Mouse (Mus musculus) limb, embryonic 11.5 days (tissue): ENCODE data around the gene Ptgis. TPM values are rescaled to one million over a fixed set of nuclear protein-coding genes. Genes with fewer than 3 reads are reported as not detected.

Experiments
- ATAC-seq: fragments of 200-750 bp; cut with Nextera tagmentation; 2 replicates; pipeline ENCODE4 v1.8.0; 2017; ENCODE audit warnings: low read depth; ENCODE audit not compliant: insufficient number of reproducible peaks, low FRiP score, low TSS enrichment
- DNase-seq: peaks from one replicate; pipeline ENCODE4 v3.0.0-alpha.2; 2015; ENCODE audit warnings: low spot score
- H3K27ac ChIP-seq: fragments of 300-500 bp; sonication (generic); replicated peaks from 2 replicates; pipeline ENCODE4 v1.5.1; 2014; ENCODE audit warnings: low read depth, mild to moderate bottlenecking, low read length
- H3K27me3 ChIP-seq: fragments of 300-500 bp; sonication (generic); 2 replicates; pipeline ENCODE4 v1.6.1; 2014; ENCODE audit warnings: mild to moderate bottlenecking, low read length, mixed read lengths; ENCODE audit not compliant: control insufficient read depth, insufficient read depth
- H3K36me3 ChIP-seq: fragments of 300-500 bp; sonication (generic); 2 replicates; pipeline ENCODE4 v1.6.1; 2014; ENCODE audit warnings: mild to moderate bottlenecking, low read length, moderate library complexity, mixed read lengths; ENCODE audit not compliant: control insufficient read depth, insufficient read depth
- H3K4me1 ChIP-seq: fragments of 300-500 bp; sonication (generic); 2 replicates; pipeline ENCODE4 v1.6.1; 2014; ENCODE audit warnings: low read length, mixed read lengths; ENCODE audit not compliant: control insufficient read depth, insufficient read depth
- H3K4me2 ChIP-seq: fragments of 300-500 bp; sonication (generic); 2 replicates; pipeline ENCODE4 v1.6.1; 2014; ENCODE audit warnings: low read depth, mild to moderate bottlenecking, moderate library complexity; ENCODE audit not compliant: severe bottlenecking
- H3K4me3 ChIP-seq: fragments of 300-500 bp; sonication (generic); 2 replicates; pipeline ENCODE4 v1.5.1; 2014; ENCODE audit warnings: low read depth, low read length
- H3K9ac ChIP-seq: fragments of 300-500 bp; sonication (generic); 2 replicates; pipeline ENCODE4 v1.6.1; 2014; ENCODE audit warnings: mild to moderate bottlenecking, low read length
- H3K9me3 ChIP-seq: fragments of 300-500 bp; sonication (generic); 2 replicates; pipeline ENCODE4 v1.6.1; 2016; ENCODE audit warnings: low read length; ENCODE audit not compliant: control insufficient read depth
- WGBS: fragments of 180-500 bp; shearing (Covaris S2); extraction: QIAGEN DNeasy Blood & Tissue Kit; methylation state at CpG from one replicate; pipeline ENCODE4 v1.1.7; 2014; 5-methylcytosine and 5-hydroxymethylcytosine counted together
- polyA plus RNA-seq: library from polyadenylated mRNA; unstranded; fragments of >200 nt; fragmentation: Nextera tagmentation; extraction: Ambion mirVana; gene quantifications from 2 replicates; pipeline ENCODE4 v1.2.1, GENCODE M21; 2014

Ptgis gene
- polyA plus RNA-seq, 1 experiment from 2014 or later = 19.6 TPM

DNA sequence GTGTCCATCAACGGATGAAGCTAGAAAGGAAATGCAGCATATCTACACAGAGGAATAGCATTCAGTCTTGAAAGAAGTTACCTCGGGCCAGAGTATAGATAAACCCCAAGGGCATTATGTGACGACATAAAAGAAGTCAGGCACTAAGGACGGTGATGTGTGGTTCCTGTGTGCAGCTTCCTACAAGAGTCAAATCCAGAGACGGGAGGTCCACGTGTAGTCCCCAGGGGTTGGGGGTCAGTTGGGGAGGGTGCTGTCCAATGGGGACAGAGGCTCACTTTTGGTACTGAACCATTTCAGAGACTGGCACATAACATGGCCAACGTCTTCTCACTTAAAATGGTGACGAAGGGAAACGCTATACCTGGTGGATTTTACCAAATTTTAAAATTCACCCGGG is 61.1 kb downstream of the Ptgis start:
- Histone ChIP-seq H3K4me2 (no peak overlapping the region), H3K27ac (no peak overlapping the region), H3K9ac (no peak overlapping the region), H3K27me3 (no peaks in the 10 kb centered on the region), H3K36me3 (no peaks in the 10 kb centered on the region), H3K4me1 (no peaks in the 10 kb centered on the region), H3K9me3 (no peaks in the 10 kb centered on the region), H3K4me3 (no peak overlapping the region)
- 88% methylated on average over 10 of the region's 10 CpGs for WGBS
- DNase-seq (no peak), ATAC-seq (no peak)

DNA sequence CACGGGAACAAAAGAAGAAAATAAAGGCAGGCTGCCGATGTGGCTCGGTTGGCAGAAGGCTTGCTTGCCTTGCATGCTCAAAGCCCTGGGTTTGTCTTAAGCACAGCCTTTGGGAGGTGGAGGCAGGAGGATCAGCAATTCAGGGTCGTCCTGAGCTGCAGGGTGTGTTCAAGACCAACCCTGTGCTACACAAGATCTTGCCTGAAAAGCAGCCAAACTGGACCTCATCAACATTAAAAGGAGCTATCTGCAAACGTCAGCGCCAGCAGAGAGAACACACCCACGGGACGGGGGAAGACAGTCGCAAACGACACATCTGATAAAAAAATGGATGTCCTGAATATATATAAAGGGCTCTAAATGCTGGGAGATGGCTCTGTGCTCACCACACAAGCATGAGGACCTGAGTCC is 63.2 kb downstream of the Ptgis start:
- Histone ChIP-seq H3K9me3 (no peaks in the 10 kb centered on the region), H3K9ac (no peak overlapping the region), H3K27me3 (no peaks in the 10 kb centered on the region), H3K4me2 (no peak overlapping the region), H3K27ac (no peak overlapping the region), H3K36me3 (no peaks in the 10 kb centered on the region), H3K4me1 (no peaks in the 10 kb centered on the region), H3K4me3 (no peak overlapping the region)
- WGBS = 74% methylated on average over 10 of the region's 10 CpGs
- no peak for ATAC-seq
- no peak for DNase-seq

DNA sequence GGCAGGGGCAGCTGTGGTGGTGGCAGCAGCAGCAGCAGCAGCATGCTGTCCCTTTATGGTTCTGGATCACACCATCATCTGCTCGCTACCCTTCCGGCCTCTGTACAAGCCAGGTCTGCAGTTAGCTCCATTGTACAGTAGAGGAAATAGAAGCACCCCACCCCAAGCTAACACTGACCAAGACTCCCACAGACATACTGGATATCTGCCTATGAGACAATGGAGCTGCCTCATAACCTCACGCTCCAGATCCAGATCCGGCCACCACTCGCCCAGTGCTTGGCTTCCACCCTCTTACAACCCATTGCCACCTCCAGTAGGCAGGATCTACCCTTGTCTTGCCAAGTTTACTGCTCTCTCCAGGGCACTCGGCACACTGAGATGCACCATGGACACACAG is 65.1 kb downstream of the Ptgis start:
- Histone ChIP-seq H3K27me3 (no peaks in the 10 kb centered on the region), H3K36me3 (no peaks in the 10 kb centered on the region), H3K4me1 (no peaks in the 10 kb centered on the region), H3K4me2 (no peak overlapping the region), H3K27ac (no peak overlapping the region), H3K4me3 (no peak overlapping the region), H3K9me3 (no peaks in the 10 kb centered on the region), H3K9ac (no peak overlapping the region)
- DNase-seq (no peak), ATAC-seq (no peak)
- 86% methylated on average over 6 of the region's 6 CpGs for WGBS

DNA sequence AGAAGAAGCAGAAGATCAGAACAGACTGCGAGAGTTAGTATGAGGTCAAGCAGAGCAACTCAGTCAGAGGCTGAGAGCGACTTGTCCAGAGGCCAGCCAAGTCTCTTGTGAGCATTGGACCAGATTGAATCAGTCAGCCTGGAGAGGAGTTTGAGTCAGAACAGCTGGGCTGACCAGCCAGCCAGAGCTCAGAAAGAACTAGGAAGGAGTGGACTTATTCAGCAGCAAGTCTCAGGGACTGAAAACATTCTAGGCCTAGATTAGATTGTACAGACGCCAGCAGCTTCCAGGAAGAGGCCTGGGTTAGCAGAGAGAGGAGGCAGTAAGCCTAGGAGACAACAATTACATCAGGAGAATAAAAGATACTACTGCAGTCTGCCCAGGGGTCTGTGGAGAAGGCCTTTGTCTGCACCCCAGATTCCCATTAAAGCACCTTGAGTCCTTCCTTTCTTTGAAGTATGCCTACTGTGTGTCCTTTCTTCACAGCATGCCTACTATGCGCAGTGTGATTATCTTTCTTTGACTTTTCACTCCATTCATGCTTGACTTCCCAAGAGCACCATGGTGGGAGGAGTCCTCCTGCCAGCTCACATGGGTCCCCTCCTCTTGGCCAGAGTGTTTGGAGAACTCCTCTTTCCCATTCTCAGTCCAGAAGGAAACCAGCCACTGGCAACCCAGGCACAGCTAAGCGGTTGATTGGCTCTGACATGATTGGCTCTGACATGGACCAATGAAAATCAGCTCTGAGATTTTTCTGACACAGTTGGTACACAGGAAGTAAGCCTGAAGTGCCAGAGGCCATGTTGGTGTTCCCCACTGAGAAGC is 67.1 kb downstream of the Ptgis start:
- Histone ChIP-seq H3K27ac (no peak overlapping the region), H3K4me3 (no peak overlapping the region), H3K27me3 (no peaks in the 10 kb centered on the region), H3K4me1 (0 out of 2 replicates have a peak, but pooled peaks cover 2% of the 10 kb centered on the region), H3K9ac (no peak overlapping the region), H3K4me2 (no peak overlapping the region), H3K36me3 (no peaks in the 10 kb centered on the region), H3K9me3 (no peaks in the 10 kb centered on the region)
- DNase-seq (no peak), ATAC-seq (no peak)
- 81% methylated on average over 5 of the region's 5 CpGs for WGBS

DNA sequence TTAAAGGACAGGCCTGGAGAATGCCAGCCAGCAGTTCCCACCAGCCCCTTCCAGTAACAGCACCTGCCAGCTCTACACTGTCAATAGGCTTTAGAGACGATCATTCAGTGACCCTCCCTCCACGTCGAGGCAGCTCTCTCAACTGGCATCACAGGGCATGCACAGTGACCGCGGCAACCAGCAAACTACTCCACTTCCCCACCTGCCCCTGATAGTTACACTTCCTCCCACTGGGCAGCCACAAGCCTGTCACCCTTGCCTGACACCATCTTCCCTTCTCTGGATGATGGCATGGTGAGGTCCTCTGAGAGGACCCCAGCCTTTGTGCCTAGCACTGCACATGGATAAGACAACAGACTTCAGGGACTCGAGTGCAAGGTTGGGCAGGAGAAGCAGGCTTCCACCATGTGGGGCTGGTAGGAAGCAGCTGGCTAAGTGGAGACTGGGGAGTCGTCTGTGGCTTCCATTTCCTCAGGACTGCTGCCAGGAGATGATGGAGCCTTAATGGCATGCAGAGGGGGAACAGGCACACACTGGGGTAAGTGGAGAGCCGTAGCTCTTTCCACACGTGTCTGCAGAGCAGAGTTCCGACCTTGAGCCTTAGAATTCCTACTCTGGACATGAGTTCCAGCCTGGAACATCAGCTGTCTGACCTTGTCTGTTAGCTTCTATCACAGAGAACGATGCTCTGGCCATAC is 72.7 kb downstream of the Ptgis start:
- Histone ChIP-seq H3K36me3 (no peaks in the 10 kb centered on the region), H3K9ac (no peak overlapping the region), H3K4me3 (no peak overlapping the region), H3K9me3 (no peaks in the 10 kb centered on the region), H3K27ac (no peak overlapping the region), H3K4me2 (no peak overlapping the region), H3K4me1 (0 out of 2 replicates have a peak, but pooled peaks cover 8% of the 10 kb centered on the region), H3K27me3 (no peaks in the 10 kb centered on the region)
- DNase-seq (no peak), ATAC-seq (no peak)
- WGBS = 65% methylated on average over 11 of the region's 11 CpGs

DNA sequence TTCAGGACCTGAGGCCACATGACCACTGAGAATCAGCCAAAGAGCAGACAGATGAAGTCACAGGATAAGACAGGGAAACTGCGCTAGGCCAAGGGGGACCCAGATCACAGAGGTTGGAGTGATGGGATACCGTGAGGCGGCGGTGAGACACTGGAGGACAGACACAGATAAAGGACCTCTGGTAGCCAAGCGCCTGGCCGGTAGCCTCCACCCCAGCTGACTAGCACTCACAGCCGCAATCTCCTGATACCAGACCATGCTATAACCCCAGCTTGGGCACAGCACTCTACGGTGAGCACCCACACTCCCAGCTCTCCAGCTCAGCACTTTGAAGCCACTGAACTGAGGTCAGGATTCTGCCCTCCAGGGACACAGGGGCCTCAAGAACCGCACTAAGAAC is 76.8 kb downstream of the Ptgis start:
- 88% methylated on average over 9 of the region's 9 CpGs for WGBS
- Histone ChIP-seq H3K4me2 (no peak overlapping the region), H3K27me3 (no peaks in the 10 kb centered on the region), H3K4me3 (no peak overlapping the region), H3K9me3 (no peaks in the 10 kb centered on the region), H3K36me3 (no peaks in the 10 kb centered on the region), H3K27ac (no peak overlapping the region), H3K4me1 (0 out of 2 replicates have a peak, but pooled peaks cover 8% of the 10 kb centered on the region), H3K9ac (no peak overlapping the region)
- no peak for DNase-seq
- no peak for ATAC-seq

DNA sequence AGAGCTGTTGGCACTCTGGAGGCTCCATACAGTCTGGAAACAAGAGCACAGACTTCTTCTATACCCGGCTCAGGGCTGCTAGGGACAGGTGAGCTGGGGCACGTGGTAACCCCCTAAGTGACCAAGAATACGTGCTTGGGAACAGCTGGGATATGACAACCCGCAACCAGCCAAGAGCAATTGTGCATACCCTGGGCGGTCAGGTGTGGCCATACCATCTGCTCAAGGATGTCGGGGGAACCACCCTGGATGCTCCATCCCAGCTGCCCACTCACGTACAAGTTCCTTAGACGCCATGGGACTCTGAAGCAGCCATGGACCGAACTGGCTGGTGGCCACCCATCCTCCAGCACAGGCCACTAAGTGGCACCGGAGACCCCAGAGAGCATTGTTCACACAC is 77.3 kb downstream of the Ptgis start:
- no peak overlapping the region for H3K27ac ChIP-seq
- H3K9me3 ChIP-seq = no peaks in the 10 kb centered on the region
- H3K4me1 ChIP-seq = 0 out of 2 replicates have a peak, but pooled peaks cover 5% of the 10 kb centered on the region
- no peak overlapping the region for H3K9ac ChIP-seq
- ATAC-seq (no peak), DNase-seq (no peak)
- no peak overlapping the region for H3K4me2 ChIP-seq
- H3K4me3 ChIP-seq = no peak overlapping the region
- WGBS = 88% methylated on average over 10 of the region's 10 CpGs
- H3K36me3 ChIP-seq = no peaks in the 10 kb centered on the region
- H3K27me3 ChIP-seq = no peaks in the 10 kb centered on the region

DNA sequence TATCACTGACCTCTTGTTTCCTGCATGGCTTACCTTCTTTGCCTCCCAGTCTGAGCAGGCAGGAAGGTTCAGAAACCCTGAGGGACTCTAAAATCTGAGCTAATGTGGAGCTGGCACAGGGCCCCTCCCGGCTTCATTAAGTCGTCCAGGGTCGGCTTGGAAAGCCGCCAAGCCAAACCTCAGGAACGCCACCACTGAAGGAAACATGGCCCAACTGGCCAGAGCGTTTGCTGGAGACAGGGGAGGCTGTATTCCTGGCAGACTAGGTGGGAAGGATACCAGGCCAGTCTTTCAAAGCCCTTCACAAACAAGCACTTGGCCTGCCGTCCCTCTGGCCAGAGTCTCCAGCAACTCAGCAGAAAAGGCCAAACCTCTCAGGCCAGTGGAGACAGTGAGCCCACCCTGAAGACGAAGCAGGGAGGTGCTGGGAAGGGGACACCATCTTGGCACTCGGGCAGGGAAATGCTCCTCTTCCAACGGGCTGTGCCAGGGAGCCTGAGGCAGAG is 77.8 kb downstream of the Ptgis start:
- H3K9ac ChIP-seq = no peak overlapping the region

More for the DNA sequence above, 77.8 kb downstream of the Ptgis start:
- no peaks in the 10 kb centered on the region for H3K9me3 ChIP-seq
- DNase-seq (no peak), ATAC-seq (no peak)
- H3K4me2 ChIP-seq = no peak overlapping the region
- H3K36me3 ChIP-seq = no peaks in the 10 kb centered on the region
- 87% methylated on average over 10 of the region's 10 CpGs for WGBS
- H3K27ac ChIP-seq = no peak overlapping the region
- no peaks in the 10 kb centered on the region for H3K27me3 ChIP-seq
- no peak overlapping the region for H3K4me3 ChIP-seq
- H3K4me1 ChIP-seq = 0 out of 2 replicates have a peak, but pooled peaks cover 2% of the 10 kb centered on the region
